Mouse (Mus musculus): Measurements from ENCODE around the gene Sh2d7.

- TF ChIP-seq EP300 (IDR thresholded peaks at IDR 0.05; ENCODE audit: low read depth) (no peak), CTCF (IDR thresholded peaks at IDR 0.05; ENCODE audit: low read depth) (no peak)
Observed at GRCm38 (mm10) chr9:54583712-54584111, 44.9 kb downstream of the Sh2d7 start.

All from heart, postnatal 0 days (tissue).